Mouse (Mus musculus): ENCODE results near the gene Snf8.

The Snf8 gene

GRCm38 (mm10) chr11:96017941-96018351 is 16.7 kb upstream of the Snf8 start:
- in situ Hi-C loops (cut with MboI, MseI): no loop called here

- in situ Hi-C loops (cut with MboI, MseI): no loop called here
These were observed 14.1 kb upstream of the Snf8 start for GRCm38 (mm10) chr11:96020622-96021021.

- in situ Hi-C loops (cut with MboI, MseI): no loop called here
These were observed 6.6 kb upstream of the Snf8 start for GRCm38 (mm10) chr11:96028130-96028529.

- in situ Hi-C loops (cut with MboI, MseI): no loop called here
These were observed 4.1 kb upstream of the Snf8 start for GRCm38 (mm10) chr11:96030571-96030970.

GRCm38 (mm10) chr11:96031701-96032100 is 3.0 kb upstream of the Snf8 start:
- in situ Hi-C loops (cut with MboI, MseI): no loop called here

- in situ Hi-C loops (cut with MboI, MseI): no loop called here
These were observed 1.4 kb upstream of the Snf8 start for GRCm38 (mm10) chr11:96033264-96033663.

GRCm38 (mm10) chr11:96034116-96034515 is 569 bp upstream of the Snf8 start:
- in situ Hi-C loops (cut with MboI, MseI): no loop called here

- in situ Hi-C loops (cut with MboI, MseI): no loop called here
These were observed 448 bp downstream of the Snf8 start for GRCm38 (mm10) chr11:96035133-96035532.

- in situ Hi-C loops (cut with MboI, MseI): no loop called here
These were observed 2.8 kb downstream of the Snf8 start for GRCm38 (mm10) chr11:96037499-96037898.

GRCm38 (mm10) chr11:96038560-96038959 is 3.9 kb downstream of the Snf8 start:
- in situ Hi-C loops (cut with MboI, MseI): no loop called here

- in situ Hi-C loops (cut with MboI, MseI): no loop called here
These were observed 10.3 kb downstream of the Snf8 start for GRCm38 (mm10) chr11:96044803-96045567.

- in situ Hi-C loops (cut with MboI, MseI): no loop called here
These were observed 11.3 kb downstream of the Snf8 start for GRCm38 (mm10) chr11:96046028-96046427.

- in situ Hi-C loops (cut with MboI, MseI): no loop called here
These were observed 12.1 kb downstream of the Snf8 start for GRCm38 (mm10) chr11:96046793-96047192.

GRCm38 (mm10) chr11:96047469-96048373 is 13.0 kb downstream of the Snf8 start:
- in situ Hi-C loops (cut with MboI, MseI): no loop called here

GRCm38 (mm10) chr11:96049939-96050338 is 15.3 kb downstream of the Snf8 start:
- in situ Hi-C loops (cut with MboI, MseI): loop anchor here in 1 of 2 experiments (25.0 kb wide), 1 partner anchor 1787 kb away; the partner anchor contains the start of gene B230217C12Rik

- in situ Hi-C loops (cut with MboI, MseI): loop anchor here in 1 of 2 experiments (25.0 kb wide), 1 partner anchor 1786 kb away; the partner anchor contains the start of gene B230217C12Rik
These were observed 16.2 kb downstream of the Snf8 start for GRCm38 (mm10) chr11:96050854-96051253.

- in situ Hi-C loops (cut with MboI, MseI): loop anchor here in 1 of 2 experiments (25.0 kb wide), 1 partner anchor 1779 kb away; the partner anchor contains the start of gene B230217C12Rik
These were observed 23.6 kb downstream of the Snf8 start for GRCm38 (mm10) chr11:96058309-96058708.

GRCm38 (mm10) chr11:96064521-96065214 is 30.0 kb downstream of the Snf8 start:
- in situ Hi-C loops (cut with MboI, MseI): loop anchor here in 1 of 2 experiments (25.0 kb wide), 1 partner anchor 1773 kb away; the partner anchor contains the start of gene B230217C12Rik

GRCm38 (mm10) chr11:96065215-96065911 is 30.7 kb downstream of the Snf8 start, which contains the start of gene Ube2z:
Gene Ube2z (minus strand): TSS chr11:96065388.
- in situ Hi-C loops (cut with MboI, MseI): loop anchor here in 1 of 2 experiments (25.0 kb wide), 1 partner anchor 1772 kb away; the partner anchor contains the start of gene B230217C12Rik

GRCm38 (mm10) chr11:96068231-96068630 is 33.5 kb downstream of the Snf8 start:
- in situ Hi-C loops (cut with MboI, MseI): loop anchor here in 1 of 2 experiments (25.0 kb wide), 1 partner anchor 1769 kb away; the partner anchor contains the start of gene B230217C12Rik
